Mouse (Mus musculus) kidney, postnatal 0 days (tissue): ENCODE results near the gene Fbxo40. TPM values are rescaled to one million over a fixed set of nuclear protein-coding genes. Genes with fewer than 3 reads are reported as not detected.

ENCODE experiments used
- ATAC-seq: fragments of 200-750 bp; cut with Nextera tagmentation; replicated peaks from 2 replicates; pipeline ENCODE4 v1.8.0; 2017; ENCODE audit warnings: low read depth, moderate number of reproducible peaks, moderate TSS enrichment, moderate library complexity; ENCODE audit not compliant: low FRiP score
- DNase-seq: peaks from one replicate; pipeline ENCODE4 v3.0.0-alpha.2; 2016; ENCODE audit warnings: low spot score
- H3K27ac ChIP-seq: fragments of 300-500 bp; sonication (generic); 2 replicates; pipeline ENCODE4 v1.5.1; 2014; ENCODE audit warnings: mild to moderate bottlenecking
- H3K27me3 ChIP-seq: fragments of 300-500 bp; sonication (generic); 2 replicates; pipeline ENCODE4 v1.6.1; 2014; ENCODE audit warnings: low read length, mixed read lengths; ENCODE audit not compliant: insufficient read depth
- H3K36me3 ChIP-seq: fragments of 300-500 bp; sonication (generic); 2 replicates; pipeline ENCODE4 v1.6.1; 2014; ENCODE audit warnings: low read length, mixed read lengths; ENCODE audit not compliant: insufficient read depth
- H3K4me1 ChIP-seq: fragments of 300-500 bp; sonication (generic); replicated peaks from 2 replicates; pipeline ENCODE4 v1.6.1; 2014; ENCODE audit warnings: antibody characterized with exemption, low read length, mixed read lengths; ENCODE audit not compliant: insufficient read depth
- H3K4me2 ChIP-seq: fragments of 300-500 bp; sonication (generic); 2 replicates; pipeline ENCODE4 v1.6.1; 2014; ENCODE audit warnings: mild to moderate bottlenecking, low read length, moderate library complexity, mixed read lengths
- H3K4me3 ChIP-seq: fragments of 300-500 bp; sonication (generic); replicated peaks from 2 replicates; pipeline ENCODE4 v1.5.1; 2014; ENCODE audit warnings: low read depth, low read length
- H3K9ac ChIP-seq: fragments of 300-500 bp; sonication (generic); 2 replicates; pipeline ENCODE4 v1.6.1; 2014; ENCODE audit warnings: low read depth, low read length
- H3K9me3 ChIP-seq: fragments of 300-500 bp; sonication (generic); replicated peaks from 2 replicates; pipeline ENCODE4 v1.6.1; 2016; ENCODE audit warnings: low read length, inconsistent platforms, mixed read lengths
- CTCF ChIP-seq: IDR thresholded peaks from 2 replicates; pipeline ENCODE4 v1.5.1; 2016; ENCODE audit warnings: antibody characterized with exemption, low read depth, mild to moderate bottlenecking, moderate library complexity
- WGBS: fragments of 180-500 bp; shearing (Covaris S2); extraction: QIAGEN DNeasy Blood & Tissue Kit; methylation state at CpG from one replicate; pipeline ENCODE4 v1.1.7; 2014; 5-methylcytosine and 5-hydroxymethylcytosine counted together
- polyA plus RNA-seq: library from polyadenylated mRNA; unstranded; fragments of >200 nt; fragmentation: Nextera tagmentation; extraction: Ambion mirVana; gene quantifications from 2 replicates; pipeline ENCODE4 v1.2.1, GENCODE M21; 2015

Gene Fbxo40
- polyA plus RNA-seq, 1 experiment from 2014 or later = 1.6 TPM

- Histone ChIP-seq H3K9ac (no peak overlapping the region), H3K36me3 (peaks cover 35% of the 10 kb centered on the region), H3K4me3 (no peak overlapping the region), H3K4me2 (no peak overlapping the region), H3K27ac (no peak overlapping the region), H3K9me3 (no peaks in the 10 kb centered on the region), H3K4me1 (no peaks in the 10 kb centered on the region), H3K27me3 (no peaks in the 10 kb centered on the region)
- 74% methylated on average over 3 of the region's 3 CpGs for WGBS
- TF ChIP-seq CTCF = no peak
- ATAC-seq (no peak), DNase-seq (no peak)
Measured at GRCm38 (mm10) chr16:36920410-36920809, 69.9 kb downstream of the Fbxo40 start.

GRCm38 (mm10) chr16:36918505-36918904 is 71.8 kb downstream of the Fbxo40 start:
- Histone ChIP-seq H3K27me3 (no peaks in the 10 kb centered on the region), H3K4me2 (no peak overlapping the region), H3K4me1 (no peaks in the 10 kb centered on the region), H3K27ac (no peak overlapping the region), H3K9ac (no peak overlapping the region), H3K9me3 (no peaks in the 10 kb centered on the region), H3K36me3 (peaks cover 42% of the 10 kb centered on the region), H3K4me3 (no peak overlapping the region)
- no peak for TF ChIP-seq CTCF
- no peak for ATAC-seq
- DNase-seq = no peak
- WGBS = 97% methylated on average over 10 of the region's 10 CpGs

- Histone ChIP-seq H3K4me2 (no peak overlapping the region), H3K9me3 (no peaks in the 10 kb centered on the region), H3K9ac (no peak overlapping the region), H3K27me3 (no peaks in the 10 kb centered on the region), H3K4me3 (no peak overlapping the region), H3K4me1 (no peaks in the 10 kb centered on the region), H3K27ac (no peak overlapping the region), H3K36me3 (peaks cover 61% of the 10 kb centered on the region)
- DNase-seq (no peak), ATAC-seq (peak; percentile 80)
- WGBS = 49% methylated on average over 5 of the region's 5 CpGs
- no peak for TF ChIP-seq CTCF
Measured at GRCm38 (mm10) chr16:36914195-36914594, 76.1 kb downstream of the Fbxo40 start.

Other genes starting within 250 kb of the Fbxo40 start
- gene Slc15a2, start 205.5 kb downstream of the Fbxo40 start, polyA plus RNA-seq = 44.5 and 56.0 TPM in 2 replicates
- 21.8 and 24.2 TPM in 2 replicates for gene Iqcb1, start 162.1 kb downstream of the Fbxo40 start, polyA plus RNA-seq
- 22.7 and 24.6 TPM in 2 replicates for gene Eaf2, start 115.5 kb downstream of the Fbxo40 start, polyA plus RNA-seq
- gene Golgb1, start 115.3 kb downstream of the Fbxo40 start, polyA plus RNA-seq = 101 and 115 TPM in 2 replicates
- gene Hcls1, start 55.5 kb downstream of the Fbxo40 start, polyA plus RNA-seq = 4.8 and 4.9 TPM in 2 replicates
- gene Polq, start 21.3 kb upstream of the Fbxo40 start, polyA plus RNA-seq = 1.9 and 2.0 TPM in 2 replicates